ENCODE assay signal across 19 mouse cellular contexts in genomic region chr1:30362072-30362769, GRCm38 (mm10).
DNase-seq lines count a peak whose midpoint lies in the region; ATAC-seq and TF ChIP-seq lines count a peak whose summit lies in the region.
"Had no signal": no experiment of that assay in that cellular context is flagged by ENCODE, and none has a peak within 500 bp of the region (broad histone marks: within the 10 kb centered on the region; RNA-seq: fewer than 3 reads in every experiment).

No protein-coding gene starts in this region.

- H3K4me1 ChIP-seq in hindbrain, embryonic 14.5 days (replicated peaks; ENCODE audit: control insufficient read depth, insufficient read depth, low read length): no peaks in the 10 kb centered on the region
- H3K4me1 ChIP-seq in hindbrain, embryonic 11.5 days (replicated peaks; ENCODE audit: control insufficient read depth, insufficient read depth, low read length): no peaks in the 10 kb centered on the region
- H3K4me1 ChIP-seq in hindbrain, embryonic 16.5 days (ENCODE audit: control insufficient read depth, insufficient read depth, low read depth, low read length): no peaks in the 10 kb centered on the region
- H3K4me1 ChIP-seq in midbrain, embryonic 13.5 days (replicated peaks): no peaks in the 10 kb centered on the region
- no peaks in the 10 kb centered on the region for H3K4me1 ChIP-seq in midbrain, postnatal 0 days (ENCODE audit: insufficient read depth, low read length)
- H3K4me1 ChIP-seq: embryonic facial prominence, embryonic 13.5 days; forebrain, embryonic 13.5 days; heart, embryonic 12.5 days; intestine, embryonic 15.5 days had no signal

- peak; percentile 65; the same call in 1 of the 2 replicates for ATAC-seq in hindbrain, embryonic 14.5 days (ENCODE audit: low FRiP score)
- no peak for ATAC-seq in hindbrain, embryonic 11.5 days (ENCODE audit: low FRiP score)
- ATAC-seq in hindbrain, embryonic 16.5 days: peak; percentile 45
- ATAC-seq in midbrain, embryonic 13.5 days: peak; percentile 87
- no peak for ATAC-seq in midbrain, postnatal 0 days (ENCODE audit: low FRiP score)
- ATAC-seq: forebrain, embryonic 13.5 days; forebrain, postnatal 0 days; intestine, embryonic 15.5 days had no signal

- H3K4me2 ChIP-seq in hindbrain, embryonic 14.5 days (replicated peaks): no peak overlapping the region
- no peak overlapping the region for H3K4me2 ChIP-seq in hindbrain, embryonic 11.5 days (replicated peaks; ENCODE audit: low read depth, low read length)
- no peak overlapping the region for H3K4me2 ChIP-seq in hindbrain, embryonic 16.5 days (ENCODE audit: low read length)
- H3K4me2 ChIP-seq in midbrain, embryonic 13.5 days (replicated peaks): no peak overlapping the region
- no peak overlapping the region for H3K4me2 ChIP-seq in midbrain, postnatal 0 days (ENCODE audit: low read depth, low read length, poor library complexity, severe bottlenecking)
- H3K4me2 ChIP-seq: embryonic facial prominence, embryonic 13.5 days; forebrain, embryonic 13.5 days; heart, embryonic 12.5 days; intestine, embryonic 15.5 days had no signal

- H3K27me3 ChIP-seq in hindbrain, embryonic 14.5 days (ENCODE audit: control insufficient read depth, insufficient read depth, low read length): no peaks in the 10 kb centered on the region
- no peaks in the 10 kb centered on the region for H3K27me3 ChIP-seq in hindbrain, embryonic 11.5 days (ENCODE audit: control insufficient read depth, insufficient read depth, low read length)
- H3K27me3 ChIP-seq in hindbrain, embryonic 16.5 days (replicated peaks; ENCODE audit: control insufficient read depth, insufficient read depth, low read length): no peaks in the 10 kb centered on the region
- no peaks in the 10 kb centered on the region for H3K27me3 ChIP-seq in midbrain, embryonic 13.5 days
- no peaks in the 10 kb centered on the region for H3K27me3 ChIP-seq in midbrain, postnatal 0 days (ENCODE audit: insufficient read depth, low read length)
- H3K27me3 ChIP-seq: embryonic facial prominence, embryonic 13.5 days; forebrain, embryonic 13.5 days; heart, embryonic 12.5 days; intestine, embryonic 15.5 days had no signal

- no peaks in the 10 kb centered on the region for H3K9me3 ChIP-seq in hindbrain, embryonic 14.5 days (ENCODE audit: control insufficient read depth, low read length)
- no peaks in the 10 kb centered on the region for H3K9me3 ChIP-seq in hindbrain, embryonic 11.5 days (ENCODE audit: control insufficient read depth, low read length)
- H3K9me3 ChIP-seq in hindbrain, embryonic 16.5 days (ENCODE audit: control insufficient read depth, low read length): no peaks in the 10 kb centered on the region
- no peaks in the 10 kb centered on the region for H3K9me3 ChIP-seq in midbrain, embryonic 13.5 days
- H3K9me3 ChIP-seq in midbrain, postnatal 0 days (ENCODE audit: low read length): no peaks in the 10 kb centered on the region
- H3K9me3 ChIP-seq: embryonic facial prominence, embryonic 13.5 days; forebrain, embryonic 13.5 days; heart, embryonic 12.5 days; intestine, embryonic 15.5 days had no signal

- no peak overlapping the region for H3K27ac ChIP-seq in hindbrain, embryonic 14.5 days
- H3K27ac ChIP-seq in hindbrain, embryonic 11.5 days (ENCODE audit: low read depth, low read length): no peak overlapping the region
- no peak overlapping the region; the same call in 1 of the 2 replicates for H3K27ac ChIP-seq in hindbrain, embryonic 16.5 days (ENCODE audit: low read depth, low read length)
- no peak overlapping the region for H3K27ac ChIP-seq in midbrain, embryonic 13.5 days
- H3K27ac ChIP-seq in midbrain, postnatal 0 days (ENCODE audit: low read depth, low read length): no peak overlapping the region
- H3K27ac ChIP-seq: embryonic facial prominence, embryonic 13.5 days; forebrain, embryonic 13.5 days; intestine, embryonic 15.5 days had no signal

- DNase-seq in hindbrain, embryonic 14.5 days (ENCODE audit: low spot score): no peak
- no peak for DNase-seq in hindbrain, embryonic 11.5 days (ENCODE audit: low spot score)
- peak; percentile 13 for DNase-seq in midbrain, postnatal 0 days (ENCODE audit: low spot score)
- no peak for DNase-seq in embryo, embryonic 9.5 days (ENCODE audit: extremely low spot score)
- no peak for DNase-seq in urinary bladder, adult 2 months (ENCODE audit: low spot score)
- DNase-seq: adrenal gland, adult 2 months; adrenal gland, postnatal 25 days; cerebellum, adult 11 months; cerebellum, adult 8-10 months; cerebellum, postnatal 14 days; forebrain, postnatal 0 days; gastrocnemius, postnatal 14 days; heart, postnatal 36 days had no signal

- WGBS in hindbrain, embryonic 14.5 days: 56% methylated on average over 7 of the region's 7 CpGs
- WGBS in hindbrain, embryonic 11.5 days: 85% methylated on average over 7 of the region's 7 CpGs
- WGBS in hindbrain, embryonic 16.5 days: 54% methylated on average over 7 of the region's 7 CpGs
- WGBS in midbrain, embryonic 13.5 days: 59% methylated on average over 7 of the region's 7 CpGs
- 40% methylated on average over 7 of the region's 7 CpGs for WGBS in midbrain, postnatal 0 days

- H3K9ac ChIP-seq in hindbrain, embryonic 14.5 days: no peak overlapping the region
- no peak overlapping the region for H3K9ac ChIP-seq in hindbrain, embryonic 11.5 days (ENCODE audit: low read depth, low read length)
- no peak overlapping the region for H3K9ac ChIP-seq in hindbrain, embryonic 16.5 days (ENCODE audit: low read depth, low read length)
- no peak overlapping the region for H3K9ac ChIP-seq in midbrain, embryonic 13.5 days (replicated peaks)
- H3K9ac ChIP-seq in midbrain, postnatal 0 days (replicated peaks; ENCODE audit: low read length, poor library complexity, severe bottlenecking): no peak overlapping the region
- H3K9ac ChIP-seq: embryonic facial prominence, embryonic 13.5 days; forebrain, embryonic 13.5 days; forebrain, postnatal 0 days; heart, embryonic 12.5 days; intestine, embryonic 15.5 days had no signal

- H3K4me3 ChIP-seq in hindbrain, embryonic 14.5 days (replicated peaks; ENCODE audit: low read length): no peak overlapping the region
- H3K4me3 ChIP-seq in hindbrain, embryonic 11.5 days (ENCODE audit: low read depth, low read length): no peak overlapping the region
- H3K4me3 ChIP-seq in hindbrain, embryonic 16.5 days (ENCODE audit: low read length): no peak overlapping the region
- H3K4me3 ChIP-seq in midbrain, embryonic 13.5 days (replicated peaks): no peak overlapping the region
- H3K4me3 ChIP-seq in midbrain, postnatal 0 days (ENCODE audit: low read depth, low read length): no peak overlapping the region
- H3K4me3 ChIP-seq: embryonic facial prominence, embryonic 13.5 days; forebrain, embryonic 13.5 days; heart, embryonic 12.5 days; intestine, embryonic 15.5 days had no signal

- H3K36me3 ChIP-seq in hindbrain, embryonic 14.5 days (replicated peaks; ENCODE audit: control insufficient read depth, insufficient read depth): no peaks in the 10 kb centered on the region
- no peaks in the 10 kb centered on the region for H3K36me3 ChIP-seq in hindbrain, embryonic 11.5 days (ENCODE audit: control insufficient read depth, insufficient read depth, low read length)
- no peaks in the 10 kb centered on the region for H3K36me3 ChIP-seq in hindbrain, embryonic 16.5 days (ENCODE audit: control insufficient read depth, insufficient read depth, low read length)
- H3K36me3 ChIP-seq in midbrain, embryonic 13.5 days: no peaks in the 10 kb centered on the region
- no peaks in the 10 kb centered on the region for H3K36me3 ChIP-seq in midbrain, postnatal 0 days (ENCODE audit: insufficient read depth, low read length)
- H3K36me3 ChIP-seq: embryonic facial prominence, embryonic 13.5 days; heart, embryonic 12.5 days; intestine, embryonic 15.5 days had no signal

- no peak for TF ChIP-seq CTCF in midbrain, postnatal 0 days (IDR thresholded peaks at IDR 0.05)

Comparison
In these comparisons a context has a peak if more than half of its experiments do, and no peak if none do; other contexts are left out.
1. ATAC-seq: peak in hindbrain, embryonic 14.5 days (single experiment), hindbrain, embryonic 16.5 days (single experiment) and midbrain, embryonic 13.5 days (single experiment); none in hindbrain, embryonic 11.5 days (single experiment) and midbrain, postnatal 0 days (single experiment).